20 mouse cellular contexts compared by ENCODE assay signal in the genomic region with DNA sequence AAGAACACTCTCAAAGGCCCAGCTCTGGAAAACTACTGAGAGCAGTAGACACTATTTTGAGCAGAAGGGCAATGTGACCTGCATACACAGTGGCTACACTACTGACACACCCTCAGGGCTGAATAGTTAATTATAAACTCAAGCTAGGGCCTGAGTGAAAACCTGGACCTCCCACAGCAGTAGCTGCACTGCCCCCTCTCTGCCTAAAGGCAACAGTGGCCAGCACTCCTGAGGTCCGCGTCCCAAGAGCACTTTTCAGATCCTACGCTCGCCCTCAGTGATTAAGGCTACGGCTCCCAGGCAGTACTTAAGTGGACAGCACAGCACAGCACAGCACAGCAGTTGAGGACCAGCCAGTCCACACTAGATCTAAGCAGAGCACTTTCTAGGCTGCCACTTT. TPM values are rescaled to one million over a fixed set of nuclear protein-coding genes. Genes with fewer than 3 reads are reported as not detected.
DNase-seq lines count a peak whose midpoint lies in the region; ATAC-seq and TF ChIP-seq lines count a peak whose summit lies in the region.
"Had no signal": no experiment of that assay in that cellular context is flagged by ENCODE, and none has a peak within 500 bp of the region (broad histone marks: within the 10 kb centered on the region; RNA-seq: fewer than 3 reads in every experiment).

No protein-coding gene starts in this region.

- no peaks in the 10 kb centered on the region for H3K9me3 ChIP-seq in heart, embryonic 12.5 days (replicated peaks)
- no peaks in the 10 kb centered on the region for H3K9me3 ChIP-seq in heart, embryonic 10.5 days
- H3K9me3 ChIP-seq in liver, embryonic 15.5 days (replicated peaks), result no peaks in the 10 kb centered on the region
- H3K9me3 ChIP-seq: embryonic facial prominence, embryonic 15.5 days; forebrain, embryonic 15.5 days; hindbrain, embryonic 15.5 days; limb, embryonic 15.5 days; midbrain, embryonic 15.5 days; neural tube, embryonic 12.5 days had no signal

- in situ Hi-C loops in Patski (cut with MboI; ENCODE audit: low pct_unique_long_range_greater_than_20kb), result no loop called here

- H3K4me3 ChIP-seq in heart, embryonic 12.5 days, result no peak overlapping the region
- H3K4me3 ChIP-seq in heart, embryonic 10.5 days, result no peak overlapping the region
- no peak overlapping the region for H3K4me3 ChIP-seq in liver, embryonic 15.5 days (replicated peaks)
- H3K4me3 ChIP-seq: embryonic facial prominence, embryonic 15.5 days; forebrain, embryonic 15.5 days; hindbrain, embryonic 15.5 days; limb, embryonic 15.5 days; midbrain, embryonic 15.5 days; neural tube, embryonic 12.5 days had no signal

- intact Hi-C loops in left cerebral cortex, postnatal 36 days (cut with DNase I), result no loop called here

- WGBS in heart, embryonic 12.5 days, result 68% methylated on average over 5 of the region's 5 CpGs
- 80% methylated on average over 5 of the region's 5 CpGs for WGBS in heart, embryonic 10.5 days
- WGBS in liver, embryonic 15.5 days (ENCODE audit: insufficient replicate concordance), result 85% methylated on average over 5 of the region's 5 CpGs

- no peak overlapping the region for H3K4me2 ChIP-seq in heart, embryonic 12.5 days
- H3K4me2 ChIP-seq in liver, embryonic 15.5 days, result no peak overlapping the region
- H3K4me2 ChIP-seq: embryonic facial prominence, embryonic 15.5 days; forebrain, embryonic 15.5 days; hindbrain, embryonic 15.5 days; limb, embryonic 15.5 days; midbrain, embryonic 15.5 days; neural tube, embryonic 12.5 days had no signal

- no peak overlapping the region for H3K27ac ChIP-seq in heart, embryonic 12.5 days (ENCODE audit: poor library complexity, severe bottlenecking)
- no peak overlapping the region for H3K27ac ChIP-seq in heart, embryonic 10.5 days
- no peak overlapping the region for H3K27ac ChIP-seq in liver, embryonic 15.5 days (replicated peaks)
- H3K27ac ChIP-seq: embryonic facial prominence, embryonic 15.5 days; forebrain, embryonic 15.5 days; hindbrain, embryonic 15.5 days; limb, embryonic 15.5 days; midbrain, embryonic 15.5 days; neural tube, embryonic 12.5 days had no signal

- no peak for DNase-seq in heart, embryonic 10.5 days (ENCODE audit: low spot score)
- no peak for DNase-seq in Patski (ENCODE audit: low read depth, low spot score)
- DNase-seq in kidney, adult 9 months, result peak; percentile 95
- DNase-seq in urinary bladder, adult 18-20 months (ENCODE audit: low spot score in 2 of 2), result no peak
- no peak for DNase-seq in adrenal gland, adult 2 months
- DNase-seq in left cerebral cortex, postnatal 36 days (ENCODE audit: low spot score in 2 of 2), result no peak
- DNase-seq: cerebellum, postnatal 14 days; thymus, postnatal 4 days had no signal

- CTCF ChIA-PET in Patski (lab: Charles Lee), result interaction anchor here (1.0 to 4.0 kb wide), 2 partner anchors 11 to 48 kb away, joined by 3 to 19 read pairs; no protein-coding TSS in a partner anchor

- H3K36me3 ChIP-seq in heart, embryonic 12.5 days, result peaks cover 66% of the 10 kb centered on the region
- peaks cover 78% of the 10 kb centered on the region for H3K36me3 ChIP-seq in heart, embryonic 10.5 days
- H3K36me3 ChIP-seq in liver, embryonic 15.5 days (replicated peaks), result peaks cover 81% of the 10 kb centered on the region

- peak; percentile 20 for TF ChIP-seq CTCF in Patski (IDR thresholded peaks at IDR 0.05)

- 0 out of 2 replicates have a peak, but pooled peaks have one; percentile 6 for ATAC-seq in heart, embryonic 12.5 days (ENCODE audit: insufficient number of reproducible peaks, low FRiP score)
- peak; percentile 65 for ATAC-seq in Patski
- ATAC-seq in liver, embryonic 15.5 days (ENCODE audit: insufficient read depth), result peak; percentile 37; the same call in 1 of the 2 replicates
- ATAC-seq: forebrain, embryonic 15.5 days; midbrain, embryonic 15.5 days had no signal

- H3K27me3 ChIP-seq in heart, embryonic 12.5 days (replicated peaks), result no peaks in the 10 kb centered on the region
- no peaks in the 10 kb centered on the region for H3K27me3 ChIP-seq in heart, embryonic 10.5 days (ENCODE audit: insufficient read depth, poor library complexity, severe bottlenecking)
- H3K27me3 ChIP-seq in Patski, result no peaks in the 10 kb centered on the region
- H3K27me3 ChIP-seq in liver, embryonic 15.5 days, result no peaks in the 10 kb centered on the region
- H3K27me3 ChIP-seq: embryonic facial prominence, embryonic 15.5 days; forebrain, embryonic 15.5 days; hindbrain, embryonic 15.5 days; limb, embryonic 15.5 days; midbrain, embryonic 15.5 days; neural tube, embryonic 12.5 days had no signal

- peaks cover 5% of the 10 kb centered on the region for H3K4me1 ChIP-seq in heart, embryonic 12.5 days (replicated peaks)
- H3K4me1 ChIP-seq in heart, embryonic 10.5 days, result peaks cover 3% of the 10 kb centered on the region; the same call in 1 of the 2 replicates
- peaks cover 11% of the 10 kb centered on the region for H3K4me1 ChIP-seq in liver, embryonic 15.5 days (replicated peaks)
- H3K4me1 ChIP-seq: embryonic facial prominence, embryonic 15.5 days; forebrain, embryonic 15.5 days; hindbrain, embryonic 15.5 days; limb, embryonic 15.5 days; midbrain, embryonic 15.5 days; neural tube, embryonic 12.5 days had no signal

- no peak overlapping the region for H3K9ac ChIP-seq in heart, embryonic 12.5 days
- no peak overlapping the region for H3K9ac ChIP-seq in liver, embryonic 15.5 days
- H3K9ac ChIP-seq: embryonic facial prominence, embryonic 15.5 days; forebrain, embryonic 15.5 days; hindbrain, embryonic 15.5 days; limb, embryonic 15.5 days; midbrain, embryonic 15.5 days; neural tube, embryonic 12.5 days had no signal

- POLR2A ChIA-PET in Patski (lab: Charles Lee), result interaction anchor here (4.8 kb wide), 1 partner anchor 11 kb away, joined by 24 read pairs; no protein-coding TSS in a partner anchor

RNA-seq across cellular contexts. Expression of gene Ccdc117, which starts 8.9 kb away (rescaled TPM):
- 16.4 and 17.9 TPM in 2 replicates for polyA plus RNA-seq in heart, embryonic 12.5 days (2016; fragmentation: Nextera tagmentation; extraction: Ambion mirVana)
- polyA plus RNA-seq in heart, embryonic 10.5 days (2016; fragmentation: Nextera tagmentation; extraction: Ambion mirVana), result 14.7 and 23.4 TPM in 2 replicates
- 17.8 TPM for polyA plus RNA-seq in Patski (2021)
- 8.1 and 8.8 TPM in 2 replicates for polyA plus RNA-seq in liver, embryonic 15.5 days (2015; fragmentation: Nextera tagmentation; extraction: Ambion mirVana)
- 10 to 100 TPM; 19.5 to 32.0 TPM for total RNA-seq in adrenal gland, adult 2 months (2021)
- polyA plus RNA-seq in adrenal gland, adult 2 months (2012; rRNA removed), result 5.0 and 6.5 TPM in 2 replicates
- 10 to 100 TPM; 11.2 to 14.6 TPM for total RNA-seq in left cerebral cortex, postnatal 36 days (2021)

RNA-seq across cellular contexts. Expression of gene Xbp1, which starts 12.6 kb away (rescaled TPM):
- polyA plus RNA-seq in heart, embryonic 12.5 days (2016; fragmentation: Nextera tagmentation; extraction: Ambion mirVana), result 125 and 127 TPM in 2 replicates
- polyA plus RNA-seq in heart, embryonic 10.5 days (2016; fragmentation: Nextera tagmentation; extraction: Ambion mirVana), result 131 and 174 TPM in 2 replicates
- polyA plus RNA-seq in Patski (2021), result 115 TPM
- 109 and 117 TPM in 2 replicates for polyA plus RNA-seq in liver, embryonic 15.5 days (2015; fragmentation: Nextera tagmentation; extraction: Ambion mirVana)
- 100 to 1,000 TPM; 156 to 162 TPM for total RNA-seq in adrenal gland, adult 2 months (2021)
- polyA plus RNA-seq in adrenal gland, adult 2 months (2012; rRNA removed), result 95.7 and 129 TPM in 2 replicates
- total RNA-seq in left cerebral cortex, postnatal 36 days (2021), result 100 to 1,000 TPM in 1 of 2 experiments, 10 to 100 TPM in 1; 88.6 to 102 TPM

RNA-seq across cellular contexts. Expression of gene Ankrd36, which starts 36.4 kb away (rescaled TPM):
- 0.18 TPM in 1 of 2 replicates, not detected in the other for polyA plus RNA-seq in heart, embryonic 12.5 days (2016; fragmentation: Nextera tagmentation; extraction: Ambion mirVana)
- 0.38 and 0.97 TPM in 2 replicates for polyA plus RNA-seq in heart, embryonic 10.5 days (2016; fragmentation: Nextera tagmentation; extraction: Ambion mirVana)
- polyA plus RNA-seq in Patski (2021), result not detected
- polyA plus RNA-seq in liver, embryonic 15.5 days (2015; fragmentation: Nextera tagmentation; extraction: Ambion mirVana), result 1.0 and 1.2 TPM in 2 replicates
- total RNA-seq in adrenal gland, adult 2 months (2021), result not detected
- not detected in 2 replicates for polyA plus RNA-seq in adrenal gland, adult 2 months (2012; rRNA removed)
- total RNA-seq in left cerebral cortex, postnatal 36 days (2021), result not detected
- total RNA-seq: adrenal gland, adult 18-20 months; granulocyte monocyte progenitor cell, adult 5-6 weeks; layer of hippocampus, postnatal 25 days had no signal
- polyA plus RNA-seq: C2C12; embryonic facial prominence, embryonic 15.5 days; forebrain, embryonic 15.5 days; hindbrain, embryonic 15.5 days; limb, embryonic 15.5 days; neural tube, embryonic 12.5 days had no signal

Comparison
In these comparisons a context has a peak if more than half of its experiments do, and no peak if none do; other contexts are left out.
1. ATAC-seq: peak in every context shown above with its lines; median percentile 65 in Patski; 37 in liver, embryonic 15.5 days; 6 in heart, embryonic 12.5 days.